Mouse (Mus musculus): ENCODE results near the gene Trim2.

DNA sequence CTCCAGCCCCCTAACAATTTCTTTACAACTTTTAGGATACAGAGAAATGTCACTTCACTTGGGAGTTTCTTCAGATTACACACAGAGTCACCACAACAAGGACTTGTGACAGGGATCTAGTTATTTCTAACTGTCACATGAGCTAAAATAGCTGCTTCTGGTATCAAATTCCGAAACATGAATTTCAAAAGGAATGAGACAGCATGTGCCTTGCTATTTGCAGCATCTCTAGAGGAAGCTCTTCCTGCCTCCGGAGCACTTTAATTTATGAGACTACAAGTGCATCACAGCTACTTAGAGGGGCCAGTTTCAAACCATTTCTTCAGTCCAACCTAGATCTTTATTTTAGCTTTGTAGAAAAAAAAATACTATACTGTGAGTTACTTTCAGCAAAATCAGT is 179.2 kb downstream of the Trim2 start:
- TF ChIP-seq POLR2A (IDR thresholded peaks at IDR 0.05; ENCODE audit: insufficient read length, low read depth) (no peak), E2F4 (IDR thresholded peaks at IDR 0.05; ENCODE audit: insufficient read depth) (no peak), POLR2AphosphoS2 (IDR thresholded peaks at IDR 0.05; ENCODE audit: insufficient read length, low read depth) (no peak)

Measured in myocyte (in vitro differentiated cells).